Comparison of ENCODE assay signal across 8 mouse cellular contexts in genomic region chr8:76067721-76068120, GRCm38 (mm10).
DNase-seq lines count a peak whose midpoint lies in the region; ATAC-seq and TF ChIP-seq lines count a peak whose summit lies in the region.

No protein-coding gene starts in this region.

- no peak overlapping the region for H3K4me2 ChIP-seq in embryonic facial prominence, embryonic 11.5 days (ENCODE audit: low read depth, low read length)

- DNase-seq in embryonic facial prominence, embryonic 11.5 days (ENCODE audit: low spot score), result peak; percentile 71
- DNase-seq in embryonic facial prominence, embryonic 10.5 days (ENCODE audit: low spot score), result no peak
- DNase-seq in left cerebral cortex, adult 2 months (ENCODE audit: extremely low spot score in 1 of 2, low spot score in 2 of 2), result no peak
- DNase-seq in left cerebral cortex, adult 8-10 months (ENCODE audit: low spot score in 2 of 2), result no peak
- peak; percentile 73 for DNase-seq in NIH3T3 (ENCODE audit: low read depth)
- peak; percentile 2 to 6 for DNase-seq in kidney, postnatal 4 days
- no peak for DNase-seq in thymus, postnatal 14 days
- no peak for DNase-seq in layer of hippocampus, adult 9-11 months

- H3K27ac ChIP-seq in embryonic facial prominence, embryonic 11.5 days (replicated peaks; ENCODE audit: low read depth, low read length), result no peak overlapping the region
- no peak overlapping the region for H3K27ac ChIP-seq in embryonic facial prominence, embryonic 10.5 days (replicated peaks)
- H3K27ac ChIP-seq in left cerebral cortex, adult 2 months, result no peak overlapping the region

- H3K27me3 ChIP-seq in embryonic facial prominence, embryonic 11.5 days (ENCODE audit: control insufficient read depth, insufficient read depth, low read length), result no peaks in the 10 kb centered on the region
- H3K27me3 ChIP-seq in embryonic facial prominence, embryonic 10.5 days (replicated peaks; ENCODE audit: low read depth, poor library complexity, severe bottlenecking), result no peaks in the 10 kb centered on the region

- ATAC-seq in embryonic facial prominence, embryonic 11.5 days (replicated peaks; ENCODE audit: insufficient number of reproducible peaks, low FRiP score, low TSS enrichment, low read depth), result no peak

- H3K4me1 ChIP-seq in embryonic facial prominence, embryonic 11.5 days (ENCODE audit: control insufficient read depth, insufficient read depth, low read length), result no peaks in the 10 kb centered on the region
- H3K4me1 ChIP-seq in embryonic facial prominence, embryonic 10.5 days, result no peaks in the 10 kb centered on the region

- no peaks in the 10 kb centered on the region for H3K9me3 ChIP-seq in embryonic facial prominence, embryonic 11.5 days (replicated peaks; ENCODE audit: control insufficient read depth, low read length)
- H3K9me3 ChIP-seq in embryonic facial prominence, embryonic 10.5 days, result no peaks in the 10 kb centered on the region

- H3K36me3 ChIP-seq in embryonic facial prominence, embryonic 11.5 days (replicated peaks; ENCODE audit: control insufficient read depth, insufficient read depth, low read depth, low read length), result no peaks in the 10 kb centered on the region
- H3K36me3 ChIP-seq in embryonic facial prominence, embryonic 10.5 days (replicated peaks), result no peaks in the 10 kb centered on the region

- TF ChIP-seq CTCF in left cerebral cortex, adult 2 months (IDR thresholded peaks at IDR 0.05), result peak; percentile 73

- no peak overlapping the region for H3K9ac ChIP-seq in embryonic facial prominence, embryonic 11.5 days (replicated peaks; ENCODE audit: low read length)

- intact Hi-C loops in left cerebral cortex, adult 2 months (cut with DNase I), result loop anchor here (5.0 kb wide), 2 partner anchors 830 to 1245 kb away; partner anchors contain the start of gene Nr3c2

- no peak overlapping the region for H3K4me3 ChIP-seq in embryonic facial prominence, embryonic 11.5 days (ENCODE audit: low read depth, low read length)
- H3K4me3 ChIP-seq in embryonic facial prominence, embryonic 10.5 days, result no peak overlapping the region
- H3K4me3 ChIP-seq in left cerebral cortex, adult 2 months, result no peak overlapping the region

- WGBS in embryonic facial prominence, embryonic 11.5 days, result 14% methylated on average over 2 of the region's 2 CpGs
- WGBS in embryonic facial prominence, embryonic 10.5 days, result 9% methylated on average over 2 of the region's 2 CpGs

Comparison
In these comparisons a context has a peak if more than half of its experiments do, and no peak if none do; other contexts are left out.
1. DNase-seq: peak in embryonic facial prominence, embryonic 11.5 days (single experiment), NIH3T3 (single experiment) and kidney, postnatal 4 days (2 of 2); none in embryonic facial prominence, embryonic 10.5 days (single experiment), left cerebral cortex, adult 2 months (0 of 2), left cerebral cortex, adult 8-10 months (0 of 2), thymus, postnatal 14 days (single experiment) and layer of hippocampus, adult 9-11 months (single experiment).